ENCODE assay signal across 10 mouse cellular contexts in the genomic region with DNA sequence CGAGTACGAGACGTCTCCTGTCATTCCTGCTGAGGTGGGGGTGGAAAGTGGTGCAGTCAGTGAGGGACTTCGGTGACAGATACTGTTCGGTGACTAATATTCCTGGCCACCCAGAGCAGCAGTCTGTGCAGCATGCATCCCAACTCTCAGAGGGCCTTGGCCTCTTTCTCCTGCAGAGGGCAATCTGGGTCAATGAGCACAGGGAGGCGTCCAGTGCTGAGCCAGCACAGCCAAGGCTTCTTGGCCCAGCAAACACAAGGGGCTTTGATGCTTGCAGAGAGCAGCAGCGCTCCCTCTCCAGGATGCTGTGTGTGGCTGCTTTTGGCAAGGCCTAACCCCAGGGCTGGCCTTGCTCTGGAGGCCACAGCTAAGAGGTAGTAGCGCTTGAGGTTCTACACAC. TPM values are rescaled to one million over a fixed set of nuclear protein-coding genes. Genes with fewer than 3 reads are reported as not detected.
A peak's percentile ranks its signal among the peaks of the same experiment; 100 is the strongest.
DNase-seq lines count a peak whose midpoint lies in the region; ATAC-seq and TF ChIP-seq lines count a peak whose summit lies in the region.
"Had no signal": no experiment of that assay in that cellular context is flagged by ENCODE, and none has a peak within 500 bp of the region (broad histone marks: within the 10 kb centered on the region; RNA-seq: fewer than 3 reads in every experiment).

No protein-coding gene starts in this region.

- H3K27ac ChIP-seq in neural tube, embryonic 15.5 days (replicated peaks), result no peak overlapping the region
- H3K27ac ChIP-seq in forebrain, embryonic 14.5 days (ENCODE audit: low read depth, low read length), result no peak overlapping the region
- no peak overlapping the region for H3K27ac ChIP-seq in thymus, adult 2 months (ENCODE audit: control insufficient read depth, insufficient read depth, low read length)

- H3K9ac ChIP-seq in neural tube, embryonic 15.5 days (replicated peaks), result no peak overlapping the region
- H3K9ac ChIP-seq in forebrain, embryonic 14.5 days (ENCODE audit: low read length), result no peak overlapping the region

- WGBS in neural tube, embryonic 15.5 days, result 72% methylated on average over 8 of the region's 8 CpGs
- 68% methylated on average over 8 of the region's 8 CpGs for WGBS in forebrain, embryonic 14.5 days
- 91% methylated on average over 8 of the region's 8 CpGs for WGBS in thymus, adult 2 months

- H3K4me2 ChIP-seq in neural tube, embryonic 15.5 days, result no peak overlapping the region
- H3K4me2 ChIP-seq in forebrain, embryonic 14.5 days (ENCODE audit: low read length), result no peak overlapping the region

- intact Hi-C loops in left cerebral cortex, postnatal 36 days (cut with DNase I), result no loop called here

- DNase-seq in left cerebral cortex, adult 11 months (ENCODE audit: low spot score), result peak; percentile 16
- DNase-seq in left cerebral cortex, postnatal 36 days (ENCODE audit: low spot score in 2 of 2), result no peak
- DNase-seq in cerebellum, adult 18-20 months, result peak; percentile 14 to 30
- DNase-seq in kidney, adult 9 months, result peak; percentile 47
- DNase-seq in forebrain, embryonic 14.5 days (ENCODE audit: low spot score), result no peak
- no peak for DNase-seq in thymus, adult 2 months
- no peak for DNase-seq in ovary, postnatal 14 days (ENCODE audit: low spot score)

- H3K4me1 ChIP-seq in neural tube, embryonic 15.5 days, result peaks cover 19% of the 10 kb centered on the region
- no peaks in the 10 kb centered on the region for H3K4me1 ChIP-seq in forebrain, embryonic 14.5 days (ENCODE audit: control insufficient read depth, insufficient read depth, low read length)
- peaks cover 2% of the 10 kb centered on the region; the same call in 1 of the 2 replicates for H3K4me1 ChIP-seq in thymus, adult 2 months (replicated peaks; ENCODE audit: control insufficient read depth, insufficient read depth, low read length)

- H3K4me3 ChIP-seq in neural tube, embryonic 15.5 days (replicated peaks), result no peak overlapping the region
- no peak overlapping the region for H3K4me3 ChIP-seq in forebrain, embryonic 14.5 days (ENCODE audit: low read depth, low read length)
- no peak overlapping the region for H3K4me3 ChIP-seq in thymus, adult 2 months (ENCODE audit: control insufficient read depth, insufficient read depth, low read length)

- H3K9me3 ChIP-seq in neural tube, embryonic 15.5 days (replicated peaks), result no peaks in the 10 kb centered on the region
- no peaks in the 10 kb centered on the region for H3K9me3 ChIP-seq in forebrain, embryonic 14.5 days (replicated peaks; ENCODE audit: control insufficient read depth, low read length)

- no peak for TF ChIP-seq CTCF in thymus, adult 2 months (IDR thresholded peaks at IDR 0.05; ENCODE audit: borderline replicate concordance, control insufficient read depth, extremely low read depth, insufficient read depth, low read length, poor library complexity)

- ATAC-seq in neural tube, embryonic 15.5 days (ENCODE audit: low FRiP score), result peak; percentile 26; the same call in 1 of the 2 replicates
- no peak for ATAC-seq in forebrain, embryonic 14.5 days

- TF ChIP-seq POLR2A in thymus, adult 2 months (IDR thresholded peaks at IDR 0.05; ENCODE audit: control insufficient read depth, extremely low read depth, insufficient read depth, low read length, poor library complexity), result no peak

- H3K36me3 ChIP-seq in neural tube, embryonic 15.5 days, result no peaks in the 10 kb centered on the region
- H3K36me3 ChIP-seq in forebrain, embryonic 14.5 days (ENCODE audit: control insufficient read depth, insufficient read depth, low read length), result no peaks in the 10 kb centered on the region
- H3K36me3 ChIP-seq in thymus, adult 2 months (ENCODE audit: control insufficient read depth, insufficient read depth, low read length), result no peaks in the 10 kb centered on the region

- peaks cover 39% of the 10 kb centered on the region for H3K27me3 ChIP-seq in neural tube, embryonic 15.5 days (replicated peaks)
- peaks cover 23% of the 10 kb centered on the region for H3K27me3 ChIP-seq in forebrain, embryonic 14.5 days (replicated peaks; ENCODE audit: control insufficient read depth, insufficient read depth, low read length)
- peaks cover 3% of the 10 kb centered on the region; the same call in 1 of the 2 replicates for H3K27me3 ChIP-seq in thymus, adult 2 months (ENCODE audit: control insufficient read depth, insufficient read depth, low read length)

RNA-seq across cellular contexts. Expression of gene Zfp648, which starts 1.6 kb away (rescaled TPM):
- under 1 TPM; 0.75 to 0.76 TPM for total RNA-seq in left cerebral cortex, postnatal 36 days (2021)
- 1.7 and 2.2 TPM in 2 replicates for polyA plus RNA-seq in neural tube, embryonic 15.5 days (2015; fragmentation: Nextera tagmentation; extraction: Ambion mirVana)
- 0.30 and 0.41 TPM in 2 replicates for polyA plus RNA-seq in forebrain, embryonic 14.5 days (2014; fragmentation: Nextera tagmentation; extraction: Ambion mirVana)
- 0.13 TPM in 1 of 2 replicates, not detected in the other for polyA plus RNA-seq in thymus, adult 2 months (2012; rRNA removed)
- total RNA-seq: liver, adult 2 months had no signal
- polyA plus RNA-seq: liver, adult 2 months; spleen, adult 2 months had no signal

Comparison
In these comparisons a context has a peak if more than half of its experiments do, and no peak if none do; other contexts are left out.
1. DNase-seq: peak in left cerebral cortex, adult 11 months (single experiment), cerebellum, adult 18-20 months (2 of 2) and kidney, adult 9 months (single experiment); none in left cerebral cortex, postnatal 36 days (0 of 2), forebrain, embryonic 14.5 days (single experiment), thymus, adult 2 months (single experiment) and ovary, postnatal 14 days (single experiment).